Mouse (Mus musculus) stomach, embryonic 14.5 days (tissue): ENCODE measurements around the gene Miip. TPM values are rescaled to one million over a fixed set of nuclear protein-coding genes. Genes with fewer than 3 reads are reported as not detected.
"Not testable (repeated sequence)": the region's sequence is repeated elsewhere in the genome, so short reads cannot be mapped to it uniquely, and the experiment has no call there.

Source experiments
- ATAC-seq: fragments of 200-750 bp; cut with Nextera tagmentation; 2 replicates; pipeline ENCODE4 v1.8.0; 2017; ENCODE audit warnings: low read depth, moderate TSS enrichment; ENCODE audit not compliant: insufficient number of reproducible peaks, insufficient read depth, low FRiP score
- H3K27ac ChIP-seq: fragments of 300-500 bp; sonication (generic); 2 replicates; pipeline ENCODE4 v1.5.1; 2014; ENCODE audit warnings: mild to moderate bottlenecking, low read length, moderate library complexity, mixed read lengths
- H3K27me3 ChIP-seq: fragments of 300-500 bp; sonication (generic); 2 replicates; pipeline ENCODE4 v1.6.1; 2014; ENCODE audit warnings: low read length, control low read depth, mixed read lengths; ENCODE audit not compliant: control insufficient read depth, insufficient read depth
- H3K36me3 ChIP-seq: fragments of 300-500 bp; sonication (generic); 2 replicates; pipeline ENCODE4 v1.6.1; 2014; ENCODE audit warnings: mild to moderate bottlenecking, control low read depth, low read length, moderate library complexity, mixed read lengths; ENCODE audit not compliant: control insufficient read depth, insufficient read depth
- H3K4me1 ChIP-seq: fragments of 300-500 bp; sonication (generic); 2 replicates; pipeline ENCODE4 v1.6.1; 2014; ENCODE audit warnings: low read length, control low read depth, mixed read lengths; ENCODE audit not compliant: control insufficient read depth, insufficient read depth
- H3K4me2 ChIP-seq: fragments of 300-500 bp; sonication (generic); replicated peaks from 2 replicates; pipeline ENCODE4 v1.6.1; 2014; ENCODE audit warnings: low read depth, low read length, control low read depth
- H3K4me3 ChIP-seq: fragments of 300-500 bp; sonication (generic); 2 replicates; pipeline ENCODE4 v1.5.1; 2014; ENCODE audit warnings: low read depth, low read length, control low read depth
- H3K9ac ChIP-seq: fragments of 300-500 bp; sonication (generic); replicated peaks from 2 replicates; pipeline ENCODE4 v1.6.1; 2014; ENCODE audit warnings: low read depth, mild to moderate bottlenecking, control low read depth, low read length, moderate library complexity, mixed read lengths
- H3K9me3 ChIP-seq: fragments of 300-500 bp; sonication (generic); 2 replicates; pipeline ENCODE4 v1.6.1; 2016; ENCODE audit warnings: low read depth, low read length, control low read depth; ENCODE audit not compliant: control insufficient read depth
- WGBS: fragments of 180-500 bp; shearing (Covaris S2); extraction: QIAGEN DNeasy Blood & Tissue Kit; methylation state at CpG from one replicate; pipeline ENCODE4 v1.1.7; 2014; 5-methylcytosine and 5-hydroxymethylcytosine counted together
- polyA plus RNA-seq: library from polyadenylated mRNA; unstranded; fragments of >200 nt; fragmentation: Nextera tagmentation; extraction: Ambion mirVana; gene quantifications from 2 replicates; pipeline ENCODE4 v1.2.1, GENCODE M21; 2014

The Miip gene
- polyA plus RNA-seq, 1 experiment from 2014 or later: 33.1 TPM

- H3K4me3 ChIP-seq, ATAC-seq, H3K27me3 ChIP-seq, H3K4me1 ChIP-seq, H3K9ac ChIP-seq, H3K4me2 ChIP-seq, H3K27ac ChIP-seq: not testable (repeated sequence)
- H3K36me3 ChIP-seq: peaks cover 11% of the 10 kb centered on the region
- over 99% methylated on average over 7 of the region's 26 CpGs for WGBS
- peaks cover 16% of the 10 kb centered on the region for H3K9me3 ChIP-seq
Measured at GRCm38 (mm10) chr4:147839282-147839681, 29.3 kb downstream of the Miip start.

GRCm38 (mm10) chr4:147824389-147824788 lies 44.2 kb downstream of the Miip start:
- Histone ChIP-seq H3K9me3 (peaks cover 76% of the 10 kb centered on the region), H3K4me2 (no peak overlapping the region), H3K4me1 (no peaks in the 10 kb centered on the region), H3K36me3 (peaks cover 36% of the 10 kb centered on the region), H3K27me3 (no peaks in the 10 kb centered on the region), H3K9ac (no peak overlapping the region), H3K27ac (no peak overlapping the region), H3K4me3 (no peak overlapping the region)
- no peak for ATAC-seq
- 95% methylated on average over 4 of the region's 4 CpGs for WGBS

DNA sequence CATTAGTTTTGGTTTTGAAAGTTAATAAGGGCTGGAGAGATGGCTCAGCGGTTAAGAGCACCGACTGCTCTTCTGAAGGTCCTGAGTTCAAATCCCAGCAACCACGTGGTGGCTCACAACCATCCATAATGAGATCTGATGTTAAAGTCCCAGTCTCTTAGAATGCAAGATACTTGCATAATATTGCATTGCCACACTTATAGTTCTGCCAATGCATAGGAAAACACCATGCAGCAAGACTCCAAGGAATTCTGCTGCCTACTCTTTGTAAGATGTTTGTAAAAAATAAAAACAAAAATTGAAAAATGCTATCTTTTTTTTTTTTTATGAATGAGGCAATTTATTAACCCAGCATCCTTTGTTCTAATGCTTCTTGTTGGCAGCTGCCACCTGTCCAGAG lies 47.2 kb downstream of the Miip start:
- H3K27me3 ChIP-seq, H3K4me3 ChIP-seq, H3K4me1 ChIP-seq, H3K27ac ChIP-seq, H3K9ac ChIP-seq, H3K4me2 ChIP-seq, ATAC-seq: not testable (repeated sequence)
- Histone ChIP-seq H3K36me3 (peaks cover 13% of the 10 kb centered on the region), H3K9me3 (peaks cover 62% of the 10 kb centered on the region)
- WGBS: 84% methylated on average over 3 of the region's 3 CpGs

- 83% methylated on average over 7 of the region's 7 CpGs for WGBS
- not testable (repeated sequence) for H3K36me3 ChIP-seq, H3K4me3 ChIP-seq, ATAC-seq, H3K27me3 ChIP-seq, H3K4me1 ChIP-seq, H3K27ac ChIP-seq, H3K4me2 ChIP-seq, H3K9ac ChIP-seq
- H3K9me3 ChIP-seq: peaks cover 45% of the 10 kb centered on the region
Measured at GRCm38 (mm10) chr4:147819659-147820058, 49.0 kb downstream of the Miip start.

DNA sequence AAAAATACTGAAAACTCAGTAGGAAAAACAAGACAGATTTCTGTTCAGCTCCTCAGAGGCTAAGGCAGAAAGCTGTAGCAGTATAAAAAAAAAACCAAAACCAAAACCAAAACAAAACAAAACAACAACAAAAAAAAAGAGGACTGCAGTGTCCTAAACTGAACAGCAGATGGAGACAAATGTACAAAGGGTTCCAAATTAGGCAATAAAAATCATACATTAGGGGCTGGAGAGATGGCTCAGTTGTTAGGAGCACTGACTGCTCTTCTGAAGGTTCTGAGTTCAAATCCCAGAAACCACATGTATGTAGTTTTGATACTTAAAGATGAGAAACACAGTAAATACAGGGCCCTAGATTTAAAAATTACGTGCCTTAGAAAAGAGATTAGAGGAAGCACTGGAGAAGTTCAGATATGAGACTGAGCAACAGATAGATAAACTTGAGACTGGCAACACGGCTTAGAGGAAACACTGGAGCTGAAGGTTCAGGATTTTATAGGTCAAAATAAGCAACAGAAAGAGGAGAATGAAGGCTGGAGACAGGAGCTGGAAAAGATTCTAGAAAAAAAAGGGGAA lies 53.9 kb downstream of the Miip start:
- no peak for ATAC-seq
- Histone ChIP-seq H3K9ac (no peak overlapping the region), H3K4me1 (no peaks in the 10 kb centered on the region), H3K4me2 (no peak overlapping the region), H3K27ac (no peak overlapping the region), H3K27me3 (no peaks in the 10 kb centered on the region), H3K9me3 (peaks cover 4% of the 10 kb centered on the region; the same call in 1 of the 2 replicates), H3K36me3 (no peaks in the 10 kb centered on the region), H3K4me3 (no peak overlapping the region)
- 76% methylated on average over 2 of the region's 2 CpGs for WGBS

DNA sequence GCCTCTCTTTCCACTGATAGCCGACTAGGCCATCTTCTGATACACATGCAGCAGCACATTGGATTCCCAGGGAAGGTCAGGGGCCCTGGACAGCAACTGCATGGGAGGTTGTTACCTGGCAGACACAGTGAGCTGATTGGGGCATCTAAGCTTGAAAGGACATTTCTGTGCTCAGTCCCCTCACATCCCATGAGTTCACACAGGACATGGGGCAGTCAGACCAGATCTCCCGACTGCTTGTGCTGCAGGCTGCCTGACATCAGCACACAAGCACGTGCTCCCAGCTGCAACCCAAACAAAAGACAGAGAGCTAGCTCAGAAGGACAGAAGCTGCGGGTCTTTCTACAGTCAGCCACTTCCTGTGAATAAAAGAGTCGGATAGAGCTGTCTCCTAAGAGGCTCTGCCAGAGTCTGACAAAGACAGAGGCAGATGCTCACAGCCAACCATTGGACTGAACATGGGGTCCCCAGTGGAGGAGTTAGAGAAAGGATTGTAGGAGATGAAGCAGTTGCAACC lies 55.3 kb downstream of the Miip start:
- no peaks in the 10 kb centered on the region for H3K27me3 ChIP-seq
- H3K9ac ChIP-seq: no peak overlapping the region
- H3K4me3 ChIP-seq: no peak overlapping the region
- H3K27ac ChIP-seq: no peak overlapping the region
- 43% methylated on average over 5 of the region's 5 CpGs for WGBS
- no peaks in the 10 kb centered on the region for H3K9me3 ChIP-seq
- no peaks in the 10 kb centered on the region for H3K36me3 ChIP-seq
- no peaks in the 10 kb centered on the region for H3K4me1 ChIP-seq
- ATAC-seq: no peak
- no peak overlapping the region for H3K4me2 ChIP-seq

Other genes with a start within 250 kb of the Miip start
- 3.0 and 3.2 TPM in 2 replicates for gene Zfp979, start 226.3 kb downstream of the Miip start, polyA plus RNA-seq
- not detected in 2 replicates for gene Zfp534, start 166.3 kb downstream of the Miip start, polyA plus RNA-seq
- gene Zfp984, start 59.0 kb downstream of the Miip start, polyA plus RNA-seq: 10.6 and 12.3 TPM in 2 replicates
- 4.9 and 7.9 TPM in 2 replicates for gene Zfp933, start 20.4 kb downstream of the Miip start, polyA plus RNA-seq
- gene Fv1, start 163 bp upstream of the Miip start, polyA plus RNA-seq: 8.6 and 10.0 TPM in 2 replicates
- gene Mfn2, start 35.9 kb upstream of the Miip start, polyA plus RNA-seq: 26.5 and 29.8 TPM in 2 replicates
- 53.0 and 56.0 TPM in 2 replicates for gene Plod1, start 68.0 kb upstream of the Miip start, polyA plus RNA-seq
- 17.6 and 20.0 TPM in 2 replicates for gene 2510039O18Rik, start 72.1 kb upstream of the Miip start, polyA plus RNA-seq
- not detected in 2 replicates for gene Nppb, start 117.0 kb upstream of the Miip start, polyA plus RNA-seq
- 1.2 and 2.3 TPM in 2 replicates for gene Nppa, start 131.9 kb upstream of the Miip start, polyA plus RNA-seq
- 6.2 and 6.6 TPM in 2 replicates for gene Clcn6, start 170.0 kb upstream of the Miip start, polyA plus RNA-seq
- gene Mthfr, start 170.3 kb upstream of the Miip start, polyA plus RNA-seq: 18.0 and 18.4 TPM in 2 replicates
- gene Agtrap, start 219.2 kb upstream of the Miip start, polyA plus RNA-seq: 12.8 and 13.3 TPM in 2 replicates